8 mouse cellular contexts compared by ENCODE assay signal in genomic region chr2:156401331-156401730, GRCm38 (mm10). TPM values are rescaled to one million over a fixed set of nuclear protein-coding genes. Genes with fewer than 3 reads are reported as not detected.
DNase-seq lines count a peak whose midpoint lies in the region; ATAC-seq and TF ChIP-seq lines count a peak whose summit lies in the region.

No protein-coding gene starts in this region.

- peak; percentile 83 for ATAC-seq in granulocyte monocyte progenitor cell, adult 5-6 weeks (replicated peaks; ENCODE audit: poor library complexity, severe bottlenecking)

- no peak for TF ChIP-seq CTCF in brain, embryonic 14.5 days (IDR thresholded peaks at IDR 0.05; ENCODE audit: borderline replicate concordance, extremely low read depth, insufficient read depth, insufficient read length)

- DNase-seq in cerebellum, adult 9-11 months: peak; percentile 16
- DNase-seq in cerebellum, adult 11 months: no peak
- peak; percentile 93 for DNase-seq in brain, embryonic 14.5 days (ENCODE audit: low read depth)
- peak; percentile 84 for DNase-seq in layer of hippocampus, adult 9-11 months
- DNase-seq in lung, postnatal 14 days: peak; percentile 25
- peak; percentile 84 to 90 for DNase-seq in right cerebral cortex, postnatal 10 days (ENCODE audit: low spot score in 2 of 2)
- no peak for DNase-seq in gastrocnemius, postnatal 36 days

- intact Hi-C loops in gastrocnemius, postnatal 36 days (cut with DNase I): no loop called here

- TF ChIP-seq POLR2A in brain, embryonic 14.5 days (IDR thresholded peaks at IDR 0.05; ENCODE audit: borderline replicate concordance, extremely low read depth, insufficient read depth, insufficient read length, poor library complexity, severe bottlenecking): no peak

RNA-seq across cellular contexts. Expression of gene Epb41l1, which starts 19.4 kb away (rescaled TPM):
- 65.2 and 99.5 TPM in 2 replicates for polyA plus RNA-seq in brain, embryonic 14.5 days (2012; rRNA removed)
- 1.0 TPM in 1 of 2 replicates, not detected in the other for total RNA-seq in granulocyte monocyte progenitor cell, adult 5-6 weeks (2014; fragmentation: Nextera tagmentation)
- total RNA-seq in granulocyte monocyte progenitor cell, adult 5-6 weeks (2017): 0.34 TPM in 1 of 2 replicates, not detected in the other
- 1 to 10 TPM; 4.3 to 4.9 TPM for total RNA-seq in gastrocnemius, postnatal 36 days (2021)

Comparison
In these comparisons a context has a peak if more than half of its experiments do, and no peak if none do; other contexts are left out.
1. DNase-seq: peak in cerebellum, adult 9-11 months (single experiment), brain, embryonic 14.5 days (single experiment), layer of hippocampus, adult 9-11 months (single experiment), lung, postnatal 14 days (single experiment) and right cerebral cortex, postnatal 10 days (2 of 2); none in cerebellum, adult 11 months (single experiment) and gastrocnemius, postnatal 36 days (0 of 2).